Mouse (Mus musculus) ES-Bruce4 (cell line): ENCODE measurements around the gene Map7d2. TPM values are rescaled to one million over a fixed set of nuclear protein-coding genes. Genes with fewer than 3 reads are reported as not detected.
"Not testable (repeated sequence)": the region's sequence is repeated elsewhere in the genome, so short reads cannot be mapped to it uniquely, and the experiment has no call there.

Source experiments
- H3K27ac ChIP-seq: 2 replicates; pipeline ENCODE4 v1.5.1; 2012; ENCODE audit warnings: low read length, inconsistent platforms; ENCODE audit not compliant: insufficient read depth
- H3K27me3 ChIP-seq: 2 replicates; pipeline ENCODE4 v1.6.1; 2012; ENCODE audit warnings: mild to moderate bottlenecking, low read length, inconsistent platforms; ENCODE audit not compliant: control insufficient read depth, poor library complexity, insufficient read depth, severe bottlenecking
- H3K36me3 ChIP-seq: 2 replicates; pipeline ENCODE4 v1.6.1; 2012; ENCODE audit warnings: inconsistent platforms, mild to moderate bottlenecking, low read length, moderate library complexity; ENCODE audit not compliant: control insufficient read depth, poor library complexity, insufficient read depth, severe bottlenecking
- H3K4me1 ChIP-seq: one replicate; pipeline ENCODE4 v1.8.1; 2011; ENCODE audit warnings: low read length; ENCODE audit not compliant: control insufficient read depth, insufficient read depth
- H3K4me3 ChIP-seq: 2 replicates; pipeline ENCODE4 v1.5.1; 2011; ENCODE audit warnings: low read depth, mild to moderate bottlenecking, low read length
- H3K9ac ChIP-seq: 2 replicates; pipeline ENCODE4 v1.6.1; 2012; ENCODE audit warnings: low read depth, mild to moderate bottlenecking, inconsistent platforms; ENCODE audit not compliant: poor library complexity, severe bottlenecking
- H3K9me3 ChIP-seq: replicated peaks from 2 replicates; pipeline ENCODE4 v1.6.1; 2012; ENCODE audit warnings: mild to moderate bottlenecking, low read length, inconsistent platforms; ENCODE audit not compliant: control insufficient read depth, poor library complexity, insufficient read depth, severe bottlenecking
- CTCF ChIP-seq: IDR thresholded peaks from one replicate; pipeline ENCODE4 v1.8.1; 2011; ENCODE audit warnings: low read depth, low read length
- EP300 ChIP-seq: IDR thresholded peaks from 2 replicates; pipeline ENCODE4 v1.6.1; 2011; ENCODE audit warnings: low read depth, low read length; ENCODE audit not compliant: insufficient read depth
- POLR2A ChIP-seq: IDR thresholded peaks from one replicate; pipeline ENCODE4 v1.8.1; 2011; ENCODE audit warnings: low read length; ENCODE audit not compliant: insufficient read depth
- polyA plus RNA-seq: library from polyadenylated mRNA; stranded (reverse); fragments of >200 nt; gene quantifications from 2 replicates; pipeline ENCODE4 v1.2.4, GENCODE M21; 2011; ENCODE audit warnings: low read depth; ENCODE audit not compliant: missing spikeins, insufficient read depth, insufficient read length

Map7d2 gene
- polyA plus RNA-seq, 1 experiment, result 16.8 TPM

- no peaks in the 10 kb centered on the region for H3K4me1 ChIP-seq
- H3K4me3 ChIP-seq, result no peak overlapping the region
- no peak overlapping the region for H3K27ac ChIP-seq
- H3K9ac ChIP-seq, result no peak overlapping the region
- no peaks in the 10 kb centered on the region for H3K27me3 ChIP-seq
- TF ChIP-seq CTCF, result no peak
- TF ChIP-seq POLR2A, result no peak
- TF ChIP-seq EP300, result no peak
- peaks cover 3% of the 10 kb centered on the region for H3K36me3 ChIP-seq
- H3K9me3 ChIP-seq, result no peaks in the 10 kb centered on the region
Observed at GRCm38 (mm10) chrX:159390347-159390962, 23.9 kb upstream of the Map7d2 start.

- Histone ChIP-seq H3K9ac (no peak overlapping the region), H3K9me3 (no peaks in the 10 kb centered on the region), H3K27ac (no peak overlapping the region), H3K4me3 (no peak overlapping the region), H3K27me3 (no peaks in the 10 kb centered on the region), H3K36me3 (no peaks in the 10 kb centered on the region), H3K4me1 (no peaks in the 10 kb centered on the region)
- TF ChIP-seq EP300 (no peak), POLR2A (no peak), CTCF (no peak)
Observed at GRCm38 (mm10) chrX:159391239-159391638, 23.1 kb upstream of the Map7d2 start.

DNA sequence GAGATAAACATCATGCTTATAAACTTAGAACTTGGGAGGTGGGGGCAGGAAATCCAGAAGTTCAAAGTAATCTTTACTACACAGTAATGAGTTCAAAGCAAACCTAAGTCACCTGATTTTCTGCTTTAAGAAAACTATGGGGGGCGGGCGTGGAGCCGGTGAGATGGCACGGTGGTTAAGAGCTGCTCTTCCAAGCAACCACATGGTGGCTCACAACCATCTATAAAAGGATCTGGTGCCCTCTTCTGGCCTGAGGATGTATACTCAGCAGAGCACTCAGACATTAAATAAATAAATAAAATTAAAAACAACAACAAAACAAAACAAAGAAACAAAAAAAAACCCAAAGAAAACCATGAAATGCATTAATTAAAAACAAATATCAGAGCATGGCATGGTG is 5.1 kb upstream of the Map7d2 start:
- no peak for TF ChIP-seq EP300
- peak; percentile 30 for TF ChIP-seq CTCF
- Histone ChIP-seq H3K9ac (no peak overlapping the region), H3K27me3 (no peaks in the 10 kb centered on the region), H3K4me3 (no peak overlapping the region), H3K4me1 (no peaks in the 10 kb centered on the region), H3K9me3 (no peaks in the 10 kb centered on the region; the same call in 1 of the 2 replicates), H3K27ac (no peak overlapping the region), H3K36me3 (no peaks in the 10 kb centered on the region)

- no peaks in the 10 kb centered on the region; the same call in 1 of the 2 replicates for H3K9me3 ChIP-seq
- no peak for TF ChIP-seq EP300
- no peak for TF ChIP-seq CTCF
- TF ChIP-seq POLR2A, result no peak
- H3K27ac ChIP-seq, result no peak overlapping the region
- no peaks in the 10 kb centered on the region for H3K27me3 ChIP-seq
- H3K4me3 ChIP-seq, result peak overlapping the region; percentile 77
- H3K9ac ChIP-seq, result peak overlapping the region; percentile 82
- H3K36me3 ChIP-seq, result no peaks in the 10 kb centered on the region
- no peaks in the 10 kb centered on the region for H3K4me1 ChIP-seq
Observed at GRCm38 (mm10) chrX:159414829-159415673, 679 bp downstream of the Map7d2 start.

DNA sequence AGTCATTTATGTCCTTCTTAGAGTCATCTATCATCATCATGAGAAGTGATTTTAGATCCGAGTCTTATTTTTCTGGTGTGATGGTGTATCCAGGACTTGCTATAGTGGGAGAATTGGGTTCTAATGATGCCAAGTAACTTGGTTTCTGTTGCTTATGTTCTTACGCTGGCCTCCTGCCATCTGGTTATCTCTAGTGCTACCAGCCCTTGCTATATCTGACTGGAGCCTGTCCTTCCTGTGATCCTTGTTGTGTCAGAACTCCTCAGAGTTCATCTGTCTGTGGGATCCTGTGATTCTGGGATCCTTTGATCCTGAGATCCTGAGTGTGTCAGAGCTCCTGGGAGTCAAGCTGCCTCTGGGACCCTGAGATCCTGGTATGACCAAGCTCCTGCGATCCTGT is 16.1 kb downstream of the Map7d2 start:
- not testable (repeated sequence) for H3K4me1 ChIP-seq, H3K27me3 ChIP-seq, H3K9ac ChIP-seq, H3K4me3 ChIP-seq, H3K36me3 ChIP-seq, H3K9me3 ChIP-seq, H3K27ac ChIP-seq

DNA sequence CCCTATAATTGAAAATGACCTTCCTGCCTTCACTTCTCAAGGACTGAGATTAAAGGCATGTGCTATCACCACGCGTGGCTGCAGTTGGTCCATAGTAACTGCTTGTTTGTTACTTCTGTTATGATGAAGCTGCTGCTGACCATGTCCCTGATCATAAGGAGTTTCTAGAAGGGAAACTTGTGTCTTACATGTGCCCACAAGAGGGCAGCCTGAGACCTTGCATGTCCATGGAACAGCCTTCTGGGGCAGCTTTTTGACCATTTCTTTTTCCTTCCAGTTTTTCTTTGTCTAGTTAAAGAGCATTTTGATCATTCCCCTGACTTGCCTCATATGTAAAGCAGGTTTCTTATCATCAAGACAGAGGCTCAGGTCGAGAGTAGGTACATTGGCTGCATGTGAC is 27.8 kb downstream of the Map7d2 start:
- Histone ChIP-seq H3K9me3 (no peaks in the 10 kb centered on the region), H3K4me3 (no peak overlapping the region), H3K27ac (no peak overlapping the region), H3K27me3 (no peaks in the 10 kb centered on the region), H3K9ac (no peak overlapping the region), H3K4me1 (no peaks in the 10 kb centered on the region), H3K36me3 (no peaks in the 10 kb centered on the region)
- TF ChIP-seq CTCF, result peak; percentile 44
- TF ChIP-seq EP300, result no peak
